Mouse (Mus musculus) gastrocnemius, postnatal 36 days (tissue): ENCODE measurements around the gene Prr22. TPM values are rescaled to one million over a fixed set of nuclear protein-coding genes. Genes with fewer than 3 reads are reported as not detected.

ENCODE experiments used
- DNase-seq, 2 experiments: peaks; one replicate each; pipeline ENCODE4 v3.0.0; 2022
- intact Hi-C: fragments of 180-260 bp; cut with DNase I; formaldehyde crosslinking; loops from one replicate; pipeline ENCODE4 v1.15.1; 2025
- total RNA-seq, 2 experiments: library from RNA; stranded (reverse); gene quantifications; 2 replicates each; pipeline ENCODE4 v1.2.3; 2021

Gene Prr22
- total RNA-seq, 2 experiments from 2014 or later: 0.12 TPM; not detected in 1

DNA sequence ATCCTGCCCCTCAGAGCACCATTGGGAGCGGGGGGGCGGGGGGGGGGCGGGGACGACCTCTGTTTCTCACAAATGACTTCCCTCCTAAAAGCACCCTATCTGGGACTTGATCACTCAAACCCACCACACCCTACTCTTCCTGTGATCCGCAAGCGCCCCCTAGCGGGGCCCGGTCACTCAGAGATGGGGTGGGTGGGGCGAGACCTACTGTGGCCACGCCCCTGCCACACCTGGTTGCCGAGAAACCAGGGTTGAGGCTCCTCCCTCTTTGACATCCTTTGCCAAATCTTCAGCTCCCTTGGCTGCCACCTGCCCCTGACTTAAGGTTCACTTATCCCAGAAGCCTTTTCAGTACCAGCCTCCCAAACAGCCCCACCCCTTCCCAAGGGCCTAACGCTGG, 11.9 kb upstream of the Prr22 start:
- intact Hi-C loops: loop anchor here (5.0 kb wide), 5 partner anchors 36 to 146 kb away; partner anchors contain the start of genes Catsperd, Lonp1 and Rpl36

GRCm38 (mm10) chr17:56759261-56759660, 10.8 kb upstream of the Prr22 start:
- intact Hi-C loops: loop anchor here (5.0 kb wide), 5 partner anchors 37 to 147 kb away; partner anchors contain the start of genes Catsperd, Lonp1 and Rpl36

More for the DNA sequence above, 11.9 kb upstream of the Prr22 start:
- peak; percentile 52 to 58 for DNase-seq

DNA sequence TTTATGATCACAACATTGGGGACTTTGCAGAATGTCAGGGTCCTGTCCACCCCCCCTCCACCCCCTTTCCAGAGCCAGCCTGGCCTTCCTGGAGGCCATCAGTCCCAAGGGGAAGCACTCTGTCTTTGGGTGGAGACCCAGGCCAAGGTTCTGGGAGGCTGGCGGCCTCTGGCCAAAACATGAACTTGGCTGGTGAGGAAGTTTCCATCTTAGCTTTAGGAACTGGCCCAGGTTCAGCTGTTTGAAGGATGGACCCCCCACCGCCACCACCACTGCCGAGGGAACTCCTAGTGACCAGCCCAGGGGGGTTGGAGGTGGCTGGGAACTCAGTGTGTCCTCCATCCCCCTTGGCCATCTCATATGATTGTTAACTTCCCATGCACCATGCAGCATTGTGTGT, 9.0 kb upstream of the Prr22 start:
- intact Hi-C loops: loop anchor here (10.0 kb wide), 1 partner anchor 514 kb away; the partner anchor contains the start of gene Vav1
- DNase-seq: no peak

More at GRCm38 (mm10) chr17:56759261-56759660, 10.8 kb upstream of the Prr22 start:
- DNase-seq: no peak

DNA sequence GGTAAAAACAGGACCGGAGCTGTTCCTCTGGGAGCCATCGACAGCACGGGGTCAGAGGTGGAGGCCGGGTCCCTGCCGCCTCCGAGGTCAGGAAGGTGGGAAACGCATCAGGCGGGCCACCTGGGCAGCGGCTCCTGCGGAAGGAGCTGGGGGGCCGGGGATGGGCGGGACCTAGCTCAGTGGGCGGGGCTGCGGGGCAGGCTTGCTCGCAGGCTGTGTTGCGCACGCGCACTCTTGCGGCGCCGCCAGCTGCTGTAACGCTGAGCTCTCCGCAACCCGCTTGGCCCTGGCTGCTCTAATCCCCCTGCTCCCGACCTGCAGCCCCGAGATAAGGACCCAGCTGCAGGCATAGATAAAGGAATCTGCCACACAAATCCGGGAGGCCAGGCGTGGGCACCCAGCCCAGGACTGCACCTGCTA, 8.0 kb upstream of the Prr22 start:
- DNase-seq: peak; percentile 76 to 79
- intact Hi-C loops: loop anchor here (10.0 kb wide), 1 partner anchor 513 kb away; the partner anchor contains the start of gene Vav1

DNA sequence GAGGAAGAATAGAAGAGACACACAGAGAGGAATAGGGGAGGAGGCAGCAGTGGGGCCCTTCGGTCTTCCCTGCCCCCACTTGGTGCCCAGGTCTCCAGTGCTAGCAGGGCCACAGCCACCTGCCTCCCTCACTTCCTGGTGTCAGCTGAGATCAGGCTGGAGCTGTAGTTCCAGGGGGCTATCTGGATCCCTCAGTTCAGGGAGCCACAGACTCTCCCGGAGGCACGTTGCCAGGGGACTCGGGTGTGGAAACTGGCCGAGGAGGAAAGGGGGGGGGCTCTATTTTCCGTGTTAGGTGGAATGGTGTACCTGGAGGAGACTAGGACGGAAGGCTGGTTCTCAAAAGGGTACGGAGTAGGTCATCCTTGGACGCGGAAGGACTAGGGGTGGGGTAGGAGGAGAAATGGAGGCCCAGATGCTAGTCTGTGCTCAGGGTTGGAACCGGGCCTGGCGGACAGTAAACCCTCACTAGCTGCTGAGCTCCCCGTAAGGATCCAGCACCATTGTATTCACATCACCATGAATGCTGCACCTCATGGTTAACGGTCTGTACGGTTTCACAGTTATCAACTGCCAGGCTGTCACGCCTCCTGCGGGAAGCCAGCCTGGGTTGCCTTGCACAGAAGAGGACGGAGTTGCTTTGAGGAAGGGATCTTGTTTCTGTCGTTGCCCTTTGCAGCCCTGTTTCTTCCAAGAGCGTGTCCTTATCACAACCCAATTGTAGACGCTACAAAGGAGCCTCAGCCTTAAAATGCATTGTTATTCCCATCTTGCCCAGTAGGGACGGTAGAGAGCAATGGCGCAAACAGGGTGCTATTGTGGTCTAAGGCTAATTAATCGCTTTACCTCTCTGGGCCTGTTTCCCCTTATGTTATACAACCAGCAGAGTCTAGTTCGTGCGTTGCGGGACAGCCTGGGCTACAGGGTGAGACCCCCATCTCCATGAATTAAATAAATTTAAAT, 7.0 kb upstream of the Prr22 start:
- DNase-seq: no peak
- intact Hi-C loops: loop anchor here (10.0 kb wide), 1 partner anchor 512 kb away; the partner anchor contains the start of gene Vav1

DNA sequence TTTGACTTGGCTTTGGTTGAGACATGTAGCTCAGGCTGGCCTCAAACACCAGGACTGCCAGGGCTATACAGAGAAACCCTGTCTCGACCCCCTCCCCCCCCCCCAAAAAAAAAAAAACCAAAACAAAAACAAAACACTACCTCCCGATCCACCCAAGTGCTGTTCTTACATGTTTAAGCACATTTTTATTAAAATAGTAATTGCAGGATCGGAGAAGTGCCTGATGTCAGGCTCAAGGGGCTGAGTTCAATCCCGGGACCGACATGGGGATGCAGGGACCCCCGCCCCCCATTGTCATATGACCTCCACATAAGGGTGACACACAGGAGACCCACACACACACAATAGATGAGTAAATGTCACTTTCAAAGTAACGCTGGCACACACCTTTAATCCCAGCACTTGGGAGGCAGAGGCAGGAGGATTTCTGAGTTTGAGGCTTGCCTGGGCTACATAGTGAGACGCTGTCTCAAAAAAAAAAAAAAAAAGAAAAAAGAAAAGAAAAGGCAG, 6.3 kb upstream of the Prr22 start:
- intact Hi-C loops: loop anchor here (10.0 kb wide), 1 partner anchor 511 kb away; the partner anchor contains the start of gene Vav1
- no peak for DNase-seq

GRCm38 (mm10) chr17:56764474-56765354, 5.3 kb upstream of the Prr22 start, which contains the start of gene Dus3l:
Gene Dus3l, plus strand, starts transcription at chr17:56764757.
- peak; percentile 77 to 97 for DNase-seq
- intact Hi-C loops: loop anchor here (10.0 kb wide), 1 partner anchor 510 kb away; the partner anchor contains the start of gene Vav1

GRCm38 (mm10) chr17:56765431-56765830, 4.6 kb upstream of the Prr22 start:
- intact Hi-C loops: loop anchor here (10.0 kb wide), 1 partner anchor 509 kb away; the partner anchor contains the start of gene Vav1

DNA sequence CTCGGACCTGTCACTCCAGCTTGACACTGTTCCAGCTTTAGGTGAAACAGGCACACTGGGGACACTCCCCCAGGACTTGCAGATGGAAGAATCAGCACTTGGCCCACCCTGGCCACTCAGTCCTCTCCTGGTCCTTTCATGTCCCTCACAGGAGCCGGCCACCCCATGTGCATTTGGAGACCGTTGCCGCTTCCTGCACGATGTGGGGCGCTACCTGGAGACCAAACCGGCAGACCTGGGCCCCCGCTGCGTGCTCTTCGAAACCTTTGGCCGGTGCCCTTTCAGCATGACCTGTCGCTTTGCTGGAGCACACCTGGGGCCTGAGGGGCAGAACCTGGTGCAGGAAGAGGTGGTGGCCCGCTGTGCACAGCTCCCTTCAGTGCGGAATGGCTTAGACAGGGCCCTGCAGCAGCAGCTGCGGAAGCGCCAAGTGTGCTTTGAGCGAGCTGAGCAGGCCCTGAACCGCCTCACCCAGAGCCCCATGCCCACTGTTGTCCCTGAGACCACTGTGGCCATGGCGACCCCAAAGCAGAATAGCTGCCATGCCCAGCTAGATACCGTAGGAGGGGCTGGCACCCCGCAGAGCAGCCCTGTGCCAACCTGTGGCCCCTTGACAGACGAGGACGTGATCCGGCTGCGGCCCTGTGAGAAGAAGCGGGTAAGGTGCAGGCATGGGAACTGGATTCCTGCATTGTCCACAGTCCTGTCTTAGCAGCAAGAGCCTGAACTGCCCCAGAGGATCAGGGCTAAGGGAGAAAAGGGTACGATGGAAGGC, 3.2 kb upstream of the Prr22 start:
- no peak for DNase-seq
- intact Hi-C loops: loop anchor here (10.0 kb wide), 1 partner anchor 508 kb away; the partner anchor contains the start of gene Vav1

More at GRCm38 (mm10) chr17:56765431-56765830, 4.6 kb upstream of the Prr22 start:
- DNase-seq: no peak

DNA sequence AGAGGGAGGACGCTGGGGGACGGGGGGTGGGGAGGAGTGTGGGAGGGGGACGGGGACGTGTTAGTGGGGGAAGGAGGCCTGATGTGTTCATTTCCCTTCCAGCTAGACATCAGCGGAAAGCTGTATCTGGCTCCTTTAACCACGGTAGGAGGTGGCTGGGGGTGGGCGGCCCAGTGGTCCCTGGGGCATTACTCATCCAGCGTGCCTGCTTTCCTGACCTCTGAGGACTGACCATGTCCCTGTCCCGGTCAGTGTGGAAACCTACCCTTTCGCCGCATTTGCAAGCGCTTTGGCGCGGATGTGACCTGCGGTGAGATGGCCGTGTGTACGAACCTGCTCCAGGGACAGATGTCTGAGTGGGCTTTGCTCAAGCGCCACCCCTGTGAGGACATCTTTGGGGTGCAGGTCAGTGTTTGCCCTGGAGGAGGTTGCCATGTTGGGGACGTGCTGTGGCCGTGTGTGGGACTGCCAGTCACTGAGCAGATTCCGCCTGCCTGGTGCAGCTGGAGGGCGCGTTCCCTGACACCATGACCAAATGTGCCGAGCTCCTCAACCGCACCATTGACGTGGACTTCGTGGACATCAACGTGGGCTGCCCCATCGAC, 2.4 kb upstream of the Prr22 start:
- intact Hi-C loops: loop anchor here (10.0 kb wide), 1 partner anchor 507 kb away; the partner anchor contains the start of gene Vav1
- no peak for DNase-seq

DNA sequence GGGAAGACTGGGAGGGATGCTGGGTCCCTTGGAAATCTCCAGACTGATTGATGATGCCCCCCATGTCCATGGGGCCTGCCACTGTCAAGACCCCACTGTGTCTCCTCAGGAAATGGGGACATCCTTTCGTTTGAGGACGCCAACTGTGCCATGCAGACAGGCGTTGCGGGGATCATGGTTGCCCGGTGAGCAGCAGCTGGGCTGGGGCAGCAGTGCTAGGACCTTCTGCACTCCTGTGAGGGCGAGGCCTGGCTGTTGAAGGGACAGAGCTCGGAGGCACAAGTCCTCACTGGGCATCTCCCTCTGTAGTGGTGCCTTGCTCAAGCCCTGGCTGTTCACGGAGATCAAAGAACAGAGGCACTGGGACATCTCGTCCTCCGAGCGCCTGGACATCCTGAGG, 1.1 kb upstream of the Prr22 start:
- intact Hi-C loops: loop anchor here (10.0 kb wide), 1 partner anchor 506 kb away; the partner anchor contains the start of gene Vav1
- DNase-seq: no peak

DNA sequence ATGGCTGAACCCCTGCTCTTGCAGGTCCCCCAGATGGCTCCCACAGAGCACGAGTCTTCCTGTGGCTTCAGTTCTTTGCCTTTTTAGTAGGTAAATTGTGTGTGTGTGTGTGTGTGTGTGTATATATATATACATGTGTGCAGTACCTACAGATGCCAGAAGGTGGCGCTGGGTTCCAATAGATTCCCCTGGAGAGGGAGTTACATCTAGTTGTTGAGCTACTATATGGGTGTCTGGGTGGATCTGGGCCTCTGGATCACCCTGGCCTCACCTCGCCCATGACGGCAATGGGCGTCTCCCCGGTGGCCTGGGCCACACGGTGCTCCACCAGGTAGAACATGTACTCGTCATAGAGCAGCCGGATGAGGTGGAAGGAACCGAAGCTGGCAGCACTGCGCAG, 7.5 kb downstream of the Prr22 start:
- intact Hi-C loops: no loop called here
- no peak for DNase-seq

- DNase-seq: no peak
- intact Hi-C loops: no loop called here
Observed at GRCm38 (mm10) chr17:56778779-56779362, 8.8 kb downstream of the Prr22 start.

DNA sequence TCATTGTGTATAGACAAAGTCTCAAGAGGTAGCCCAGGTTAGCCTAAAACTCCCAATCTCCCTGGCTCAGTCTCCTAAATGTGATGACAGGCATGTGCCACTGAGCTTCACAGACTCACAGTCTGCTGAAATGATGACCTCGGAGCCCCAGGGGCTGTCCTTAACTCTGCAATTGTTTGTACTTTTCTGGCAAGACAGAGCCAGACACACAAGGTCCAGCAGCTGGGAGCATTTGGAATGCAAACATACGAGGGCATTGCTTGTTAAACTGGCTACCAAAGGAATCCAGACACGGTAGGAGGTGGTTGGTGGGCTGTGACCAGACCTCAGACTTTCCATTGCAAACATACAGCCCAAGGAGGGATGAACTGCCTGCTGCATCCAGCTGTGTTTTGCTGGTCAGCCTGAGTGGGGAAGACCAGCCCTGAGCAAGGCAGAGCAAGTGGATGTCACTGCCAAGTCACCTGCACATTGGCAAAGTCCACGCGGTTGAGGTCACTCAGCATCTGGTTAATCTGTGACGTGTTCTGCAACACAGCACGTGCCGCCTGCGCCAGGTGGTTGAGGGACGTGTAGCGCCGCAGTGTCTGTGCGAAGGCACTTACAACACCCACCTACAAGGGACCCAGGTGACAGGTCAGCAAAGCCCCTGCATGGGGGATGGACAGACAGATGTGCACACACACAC, 10.4 kb downstream of the Prr22 start:
- no peak for DNase-seq
- intact Hi-C loops: no loop called here

GRCm38 (mm10) chr17:56788886-56789285, 18.8 kb downstream of the Prr22 start:
- no peak for DNase-seq
- intact Hi-C loops: no loop called here

GRCm38 (mm10) chr17:56789286-56789685, 19.2 kb downstream of the Prr22 start:
- intact Hi-C loops: no loop called here
- no peak for DNase-seq

- intact Hi-C loops: no loop called here
- no peak for DNase-seq
Observed at GRCm38 (mm10) chr17:56792588-56792987, 22.5 kb downstream of the Prr22 start.
